In genomic region chr15:8686846-8687245, GRCm38 (mm10) we compare ENCODE assay signal across 20 mouse cellular contexts. TPM values are rescaled to one million over a fixed set of nuclear protein-coding genes. Genes with fewer than 3 reads are reported as not detected.
A peak's percentile ranks its signal among the peaks of the same experiment; 100 is the strongest.
DNase-seq lines count a peak whose midpoint lies in the region; ATAC-seq and TF ChIP-seq lines count a peak whose summit lies in the region.
"Had no signal": no experiment of that assay in that cellular context is flagged by ENCODE, and none has a peak within 500 bp of the region (broad histone marks: within the 10 kb centered on the region; RNA-seq: fewer than 3 reads in every experiment).

No protein-coding gene starts in this region.

- 0 out of 2 replicates have a peak, but pooled peaks cover 6% of the 10 kb centered on the region for H3K79me2 ChIP-seq in CH12.LX (replicated peaks; ENCODE audit: control insufficient read depth, extremely low read depth, insufficient read depth, poor library complexity, severe bottlenecking)

- 86% methylated on average over 4 of the region's 4 CpGs for WGBS in liver, embryonic 11.5 days

- TF ChIP-seq EP300 in CH12.LX (IDR thresholded peaks at IDR 0.05; ENCODE audit: low read length): no peak

- peak; percentile 21 to 59 for DNase-seq in urinary bladder, adult 18-20 months (ENCODE audit: low spot score in 2 of 2)
- no peak for DNase-seq in urinary bladder, adult 2 months (ENCODE audit: low spot score)
- DNase-seq in CH12.LX (ENCODE audit: extremely low read depth): no peak
- DNase-seq in forelimb bud, embryonic 11.5 days (ENCODE audit: low read depth, low spot score): peak; percentile 35
- DNase-seq in retina, postnatal 1 day: no peak
- no peak for DNase-seq in liver, embryonic 11.5 days (ENCODE audit: low spot score)
- DNase-seq: adrenal gland, adult 2 months; adrenal gland, postnatal 25 days; cerebellum, adult 11 months; cerebellum, adult 8-10 months; cerebellum, postnatal 14 days; gastrocnemius, postnatal 14 days; heart, postnatal 10 days; kidney, adult 11 months had no signal

- TF ChIP-seq RAD21 in CH12.LX (IDR thresholded peaks at IDR 0.05; ENCODE audit: low read depth, low read length): no peak

- no peak overlapping the region for H3K4me3 ChIP-seq in CH12.LX (replicated peaks in 1 of 3; ENCODE audit: low read depth in 2 of 3, low read length in 2 of 3, poor library complexity in 1 of 3)
- no peak overlapping the region for H3K4me3 ChIP-seq in brown adipose tissue, adult 24 weeks (ENCODE audit: insufficient read depth, low read depth, low read length)
- no peak overlapping the region for H3K4me3 ChIP-seq in liver, embryonic 11.5 days (ENCODE audit: low read depth, low read length)
- H3K4me3 ChIP-seq: embryonic facial prominence, embryonic 15.5 days; erythroblast, embryonic 14.5 days; forebrain, embryonic 15.5 days; hindbrain, embryonic 13.5 days had no signal

- H3K27ac ChIP-seq in CH12.LX (ENCODE audit: insufficient read depth, low read depth): no peak overlapping the region
- H3K27ac ChIP-seq in brown adipose tissue, adult 24 weeks (replicated peaks; ENCODE audit: low read depth, low read length): peak overlapping the region; percentile 61
- no peak overlapping the region for H3K27ac ChIP-seq in liver, embryonic 11.5 days (ENCODE audit: low read depth, low read length)
- H3K27ac ChIP-seq: embryonic facial prominence, embryonic 15.5 days; forebrain, embryonic 15.5 days; hindbrain, embryonic 13.5 days; hindbrain, postnatal 0 days had no signal

- H3K27me3 ChIP-seq in CH12.LX (replicated peaks): no peaks in the 10 kb centered on the region
- no peaks in the 10 kb centered on the region for H3K27me3 ChIP-seq in liver, embryonic 11.5 days (replicated peaks; ENCODE audit: control insufficient read depth, insufficient read depth, low read length)
- H3K27me3 ChIP-seq: embryonic facial prominence, embryonic 15.5 days; forebrain, embryonic 15.5 days; hindbrain, embryonic 13.5 days had no signal

- no peak for ATAC-seq in liver, embryonic 11.5 days (replicated peaks; ENCODE audit: low FRiP score)
- ATAC-seq: forebrain, embryonic 15.5 days; hindbrain, postnatal 0 days had no signal

- TF ChIP-seq CTCF in CH12.LX (conservative IDR thresholded peaks at IDR 0.05 in 1 of 2, IDR thresholded peaks at IDR 0.05 in 1 of 2; ENCODE audit: low read depth in 2 of 2, low read length in 2 of 2): no peak

- H3K36me3 ChIP-seq in CH12.LX (replicated peaks in 1 of 2; ENCODE audit: control insufficient read depth in 1 of 2, insufficient read depth in 1 of 2, low read length in 1 of 2): peaks cover 0 to 12% of the 10 kb centered on the region in 2 experiments
- H3K36me3 ChIP-seq in liver, embryonic 11.5 days (ENCODE audit: control insufficient read depth, insufficient read depth, low read length): no peaks in the 10 kb centered on the region
- H3K36me3 ChIP-seq: forebrain, embryonic 15.5 days; hindbrain, embryonic 13.5 days had no signal

- no peak overlapping the region for H3K9ac ChIP-seq in CH12.LX (ENCODE audit: insufficient read depth, low read depth)
- H3K9ac ChIP-seq in liver, embryonic 11.5 days (ENCODE audit: low read depth, low read length): no peak overlapping the region
- H3K9ac ChIP-seq: embryonic facial prominence, embryonic 15.5 days; forebrain, embryonic 15.5 days; hindbrain, embryonic 13.5 days had no signal

- no peak for TF ChIP-seq POLR2A in CH12.LX (IDR thresholded peaks at IDR 0.05; ENCODE audit: low read depth, low read length)

- no peaks in the 10 kb centered on the region for H3K9me3 ChIP-seq in CH12.LX (replicated peaks; ENCODE audit: low read length)
- H3K9me3 ChIP-seq in liver, embryonic 11.5 days (ENCODE audit: control insufficient read depth, low read length): no peaks in the 10 kb centered on the region
- H3K9me3 ChIP-seq: embryonic facial prominence, embryonic 15.5 days; forebrain, embryonic 15.5 days; hindbrain, embryonic 13.5 days had no signal

- in situ Hi-C loops in CH12.LX (cut with MboI; ENCODE audit: low pct_ligation_motif_present, low pct_unique_long_range_greater_than_20kb, low sequenced_read_pairs): no loop called here

- peaks cover 4 to 15% of the 10 kb centered on the region in 2 experiments for H3K4me1 ChIP-seq in CH12.LX (ENCODE audit: control insufficient read depth in 1 of 2, insufficient read depth in 2 of 2)
- peaks cover 15% of the 10 kb centered on the region for H3K4me1 ChIP-seq in brown adipose tissue, adult 24 weeks (ENCODE audit: control insufficient read depth, insufficient read depth, insufficient read length, low read length)
- no peaks in the 10 kb centered on the region for H3K4me1 ChIP-seq in liver, embryonic 11.5 days (replicated peaks; ENCODE audit: control insufficient read depth, insufficient read depth, low read length)

- dilution Hi-C loops in CH12.LX (cut with MboI; ENCODE audit: extremely low pct_ligation_motif_present, extremely low pct_unique_long_range_greater_than_20kb, low sequenced_read_pairs): no loop called here

- H3K4me2 ChIP-seq in CH12.LX (ENCODE audit: insufficient read depth, low read depth, poor library complexity, severe bottlenecking): no peak overlapping the region
- H3K4me2 ChIP-seq in liver, embryonic 11.5 days: no peak overlapping the region
- H3K4me2 ChIP-seq: embryonic facial prominence, embryonic 15.5 days; forebrain, embryonic 15.5 days; hindbrain, embryonic 13.5 days had no signal

TF ChIP-seq in CH12.LX, 34 proteins besides CTCF, POLR2A, EP300 and RAD21:
- TF ChIP-seq ZKSCAN1 (IDR thresholded peaks at IDR 0.05; ENCODE audit: borderline replicate concordance, low read depth, low read length) (no peak), MYC (IDR thresholded peaks at IDR 0.05; ENCODE audit: low read depth, low read length) (no peak), CHD1 (IDR thresholded peaks at IDR 0.05; ENCODE audit: low read depth, low read length) (peak; percentile 29; the same call in 1 of the 2 replicates)

RNA-seq across cellular contexts. Expression of gene Slc1a3, which starts 23.7 kb away (rescaled TPM):
- polyA plus RNA-seq in urinary bladder, adult 2 months (2012; rRNA removed): 4.0 and 4.3 TPM in 2 replicates
- total RNA-seq in CH12.LX (2012; rRNA removed): 9.9 and 12.6 TPM in 2 replicates
- total RNA-seq in CH12.LX (2014; rRNA removed): 6.5 and 8.2 TPM in 2 replicates
- 3.7 and 4.5 TPM in 2 replicates for polyA plus RNA-seq in CH12.LX (2012; ENCODE audit: insufficient read length, low read depth)
- polyA plus RNA-seq in brown adipose tissue, adult 24 weeks (2012; ENCODE audit: insufficient read depth, insufficient read length, missing spikeins): 32.5 and 36.7 TPM in 2 replicates
- polyA plus RNA-seq in liver, embryonic 11.5 days (2014; fragmentation: Nextera tagmentation; extraction: Ambion mirVana): 7.3 and 9.0 TPM in 2 replicates
- polyA plus RNA-seq: erythroblast, embryonic 14.5 days had no signal

Comparison
In these comparisons a context has a peak if more than half of its experiments do, and no peak if none do; other contexts are left out.
1. DNase-seq: peak in urinary bladder, adult 18-20 months (2 of 2) and forelimb bud, embryonic 11.5 days (single experiment); none in urinary bladder, adult 2 months (single experiment), CH12.LX (single experiment), retina, postnatal 1 day (single experiment) and liver, embryonic 11.5 days (single experiment).